Mouse (Mus musculus): ENCODE results near the gene Hist1h3i.

Hist1h3i gene

GRCm38 (mm10) chr13:21783255-21783617, at the start of gene Hist1h3i:
Hist1h3i (minus strand) TSS chr13:21783370.
- in situ Hi-C loops (cut with MboI, MseI): loop anchor here (25.0 kb wide), 1 partner anchor 1979 kb away; the partner anchor contains the start of genes Hist1h1a (in 2 of the 2), Hist1h2ab (in 2 of the 2), Hist1h3a (in 2 of the 2) and Hist1h3b (in 2 of the 2)

- in situ Hi-C loops (cut with MboI, MseI): loop anchor here in 1 of 2 experiments (10.0 kb wide), 1 partner anchor 97 kb away; the partner anchor contains the start of gene Hist1h4j
Measured at GRCm38 (mm10) chr13:21831418-21832394, 48.5 kb upstream of the Hist1h3i start, which contains the start of gene Hist1h4n. Hist1h4n (minus strand) TSS chr13:21832196.

GRCm38 (mm10) chr13:21830344-21830743, 47.2 kb upstream of the Hist1h3i start:
- in situ Hi-C loops (cut with MboI, MseI): loop anchor here in 1 of 2 experiments (10.0 kb wide), 1 partner anchor 96 kb away; the partner anchor contains the start of gene Hist1h4j

GRCm38 (mm10) chr13:21828511-21828910, 45.3 kb upstream of the Hist1h3i start:
- in situ Hi-C loops (cut with MboI, MseI): loop anchor here in 1 of 2 experiments (10.0 kb wide), 1 partner anchor 206 kb away; the partner anchor contains the start of genes Hist1h2ah and Hist1h2bk

- in situ Hi-C loops (cut with MboI, MseI): loop anchor here (5.0 to 25.0 kb wide), 3 partner anchors 212 to 1742 kb away; partner anchors contain the start of genes Hist1h1d (in 1 of the 2), Hist1h2ad (in 1 of the 2), Hist1h2ae (in 1 of the 2) and Hist1h2ah (in 1 of the 2)
Measured at GRCm38 (mm10) chr13:21820082-21820890, 37.1 kb upstream of the Hist1h3i start.

- in situ Hi-C loops (cut with MboI, MseI): loop anchor here in 1 of 2 experiments (25.0 kb wide), 1 partner anchor 1750 kb away; the partner anchor contains the start of genes Hist1h1d, Hist1h2ad, Hist1h2ae and Hist1h2bf
Measured at GRCm38 (mm10) chr13:21812092-21812491, 28.9 kb upstream of the Hist1h3i start.

GRCm38 (mm10) chr13:21811539-21811938, 28.4 kb upstream of the Hist1h3i start, which contains the start of gene Hist1h4m:
Hist1h4m (plus strand) TSS chr13:21811746.
- in situ Hi-C loops (cut with MboI, MseI): loop anchor here in 1 of 2 experiments (25.0 kb wide), 1 partner anchor 1751 kb away; the partner anchor contains the start of genes Hist1h1d, Hist1h2ad, Hist1h2ae and Hist1h2bf

- in situ Hi-C loops (cut with MboI, MseI): loop anchor here in 1 of 2 experiments (25.0 kb wide), 1 partner anchor 1751 kb away; the partner anchor contains the start of genes Hist1h1d, Hist1h2ad, Hist1h2ae and Hist1h2bf
Measured at GRCm38 (mm10) chr13:21811074-21811473, 27.9 kb upstream of the Hist1h3i start.

- in situ Hi-C loops (cut with MboI, MseI): loop anchor here in 1 of 2 experiments (25.0 kb wide), 1 partner anchor 1752 kb away; the partner anchor contains the start of genes Hist1h1d, Hist1h2ad, Hist1h2ae and Hist1h2bf
Measured at GRCm38 (mm10) chr13:21810073-21810472, 26.9 kb upstream of the Hist1h3i start, which contains the start of the genes Hist1h2bq and Hist1h2ao. Hist1h2bq (minus strand) TSS chr13:21810197. Hist1h2ao (plus strand) TSS chr13:21810465.

GRCm38 (mm10) chr13:21803058-21803457, 19.9 kb upstream of the Hist1h3i start:
- in situ Hi-C loops (cut with MboI, MseI): loop anchor here (5.0 to 25.0 kb wide), 2 partner anchors 49 to 1759 kb away; partner anchors contain the start of genes Hist1h1d (in 1 of the 2), Hist1h2ad (in 1 of the 2), Hist1h2ae (in 1 of the 2) and Hist1h2bf (in 1 of the 2)

GRCm38 (mm10) chr13:21797163-21797562, 14.0 kb upstream of the Hist1h3i start:
- in situ Hi-C loops (cut with MboI, MseI): loop anchor here (5.0 to 25.0 kb wide), 2 partner anchors 50 to 1965 kb away; partner anchors contain the start of genes Hist1h1a (in 2 of the 2), Hist1h2ab (in 2 of the 2), Hist1h3a (in 2 of the 2) and Hist1h3b (in 2 of the 2)

GRCm38 (mm10) chr13:21795584-21795983, 12.4 kb upstream of the Hist1h3i start:
- in situ Hi-C loops (cut with MboI, MseI): loop anchor here (5.0 to 25.0 kb wide), 2 partner anchors 52 to 1967 kb away; partner anchors contain the start of genes Hist1h1a (in 2 of the 2), Hist1h2ab (in 2 of the 2), Hist1h3a (in 2 of the 2) and Hist1h3b (in 2 of the 2)

- in situ Hi-C loops (cut with MboI, MseI): loop anchor here (5.0 to 25.0 kb wide), 3 partner anchors 38 to 1972 kb away; partner anchors contain the start of genes Hist1h1a (in 2 of the 2), Hist1h2ab (in 2 of the 2), Hist1h2ak (in 2 of the 2) and Hist1h2bn (in 2 of the 2)
Measured at GRCm38 (mm10) chr13:21790601-21791283, 7.6 kb upstream of the Hist1h3i start.

- in situ Hi-C loops (cut with MboI, MseI): loop anchor here (5.0 to 25.0 kb wide), 5 partner anchors 38 to 1972 kb away; partner anchors contain the start of genes Hist1h1a (in 2 of the 2), Hist1h2ab (in 2 of the 2), Hist1h2ak (in 2 of the 2) and Hist1h2bn (in 2 of the 2)
Measured at GRCm38 (mm10) chr13:21789925-21790324, 6.8 kb upstream of the Hist1h3i start.

GRCm38 (mm10) chr13:21787760-21788593, 4.8 kb upstream of the Hist1h3i start:
- in situ Hi-C loops (cut with MboI, MseI): loop anchor here (5.0 to 25.0 kb wide), 3 partner anchors 71 to 1974 kb away; partner anchors contain the start of genes Hist1h1a (in 2 of the 2), Hist1h2ab (in 2 of the 2), Hist1h3a (in 2 of the 2) and Hist1h3b (in 2 of the 2)

GRCm38 (mm10) chr13:21786899-21787629, 3.9 kb upstream of the Hist1h3i start, which contains the start of the genes Hist1h2an and Hist1h2bp:
Hist1h2an (minus strand) TSS chr13:21787218.
Hist1h2bp (plus strand) TSS chr13:21787461.
- in situ Hi-C loops (cut with MboI, MseI): loop anchor here (5.0 to 25.0 kb wide), 3 partner anchors 70 to 1975 kb away; partner anchors contain the start of genes Hist1h1a (in 2 of the 2), Hist1h2ab (in 2 of the 2), Hist1h3a (in 2 of the 2) and Hist1h3b (in 2 of the 2)
